Mouse (Mus musculus): ENCODE results near the gene Tmem14c. TPM values are rescaled to one million over a fixed set of nuclear protein-coding genes. Genes with fewer than 3 reads are reported as not detected.

Tmem14c gene
- polyA plus RNA-seq, 1 experiment from 2014 or later = 200 TPM

GRCm38 (mm10) chr13:41018756-41019591 lies 2.9 kb downstream of the Tmem14c start:
- Histone ChIP-seq H3K4me1 (ENCODE audit: control insufficient read depth, insufficient read depth, low read length) (peaks cover 10% of the 10 kb centered on the region), H3K9ac (ENCODE audit: low read length) (no peak overlapping the region), H3K4me3 (ENCODE audit: low read depth, low read length) (no peak overlapping the region), H3K4me2 (no peak overlapping the region), H3K9me3 (ENCODE audit: control insufficient read depth, low read length) (no peaks in the 10 kb centered on the region), H3K36me3 (ENCODE audit: control insufficient read depth, insufficient read depth, low read length) (peaks cover 11% of the 10 kb centered on the region; the same call in 1 of the 2 replicates), H3K27me3 (ENCODE audit: control insufficient read depth, insufficient read depth, low read length) (no peaks in the 10 kb centered on the region), H3K27ac (ENCODE audit: low read depth, low read length) (no peak overlapping the region)
- WGBS = 95% methylated on average over 13 of the region's 13 CpGs
- ATAC-seq (ENCODE audit: low FRiP score) (no peak), DNase-seq (ENCODE audit: low spot score, missing footprints) (no peak)

GRCm38 (mm10) chr13:41020494-41020893 lies 4.4 kb downstream of the Tmem14c start:
- H3K9ac ChIP-seq (ENCODE audit: low read length) = no peak overlapping the region
- peaks cover 9% of the 10 kb centered on the region for H3K4me1 ChIP-seq (ENCODE audit: control insufficient read depth, insufficient read depth, low read length)
- DNase-seq (ENCODE audit: low spot score, missing footprints) (no peak), ATAC-seq (ENCODE audit: low FRiP score) (no peak)
- no peak overlapping the region for H3K27ac ChIP-seq (ENCODE audit: low read depth, low read length)
- H3K9me3 ChIP-seq (ENCODE audit: control insufficient read depth, low read length) = no peaks in the 10 kb centered on the region
- no peak overlapping the region for H3K4me3 ChIP-seq (ENCODE audit: low read depth, low read length)
- 63% methylated on average over 7 of the region's 7 CpGs for WGBS
- H3K27me3 ChIP-seq (ENCODE audit: control insufficient read depth, insufficient read depth, low read length) = no peaks in the 10 kb centered on the region
- no peak overlapping the region for H3K4me2 ChIP-seq
- H3K36me3 ChIP-seq (ENCODE audit: control insufficient read depth, insufficient read depth, low read length) = peaks cover 9% of the 10 kb centered on the region; the same call in 1 of the 2 replicates

- H3K36me3 ChIP-seq (ENCODE audit: control insufficient read depth, insufficient read depth, low read length) = peaks cover 9% of the 10 kb centered on the region; the same call in 1 of the 2 replicates
- H3K9ac ChIP-seq (ENCODE audit: low read length) = no peak overlapping the region
- H3K4me3 ChIP-seq (ENCODE audit: low read depth, low read length) = no peak overlapping the region
- no peaks in the 10 kb centered on the region for H3K27me3 ChIP-seq (ENCODE audit: control insufficient read depth, insufficient read depth, low read length)
- no peaks in the 10 kb centered on the region for H3K9me3 ChIP-seq (ENCODE audit: control insufficient read depth, low read length)
- ATAC-seq (ENCODE audit: low FRiP score) (no peak), DNase-seq (ENCODE audit: low spot score, missing footprints) (no peak)
- no peak overlapping the region for H3K27ac ChIP-seq (ENCODE audit: low read depth, low read length)
- 92% methylated on average over 6 of the region's 6 CpGs for WGBS
- no peak overlapping the region for H3K4me2 ChIP-seq
- H3K4me1 ChIP-seq (ENCODE audit: control insufficient read depth, insufficient read depth, low read length) = peaks cover 7% of the 10 kb centered on the region
These were observed 5.5 kb downstream of the Tmem14c start for GRCm38 (mm10) chr13:41021607-41022006.

GRCm38 (mm10) chr13:41022099-41022498 lies 6.0 kb downstream of the Tmem14c start:
- H3K9me3 ChIP-seq (ENCODE audit: control insufficient read depth, low read length) = no peaks in the 10 kb centered on the region
- H3K4me2 ChIP-seq = no peak overlapping the region
- peaks cover 2% of the 10 kb centered on the region for H3K4me1 ChIP-seq (ENCODE audit: control insufficient read depth, insufficient read depth, low read length)
- H3K9ac ChIP-seq (ENCODE audit: low read length) = no peak overlapping the region
- no peak overlapping the region for H3K4me3 ChIP-seq (ENCODE audit: low read depth, low read length)
- no peak overlapping the region for H3K27ac ChIP-seq (ENCODE audit: low read depth, low read length)
- no peaks in the 10 kb centered on the region for H3K27me3 ChIP-seq (ENCODE audit: control insufficient read depth, insufficient read depth, low read length)
- 90% methylated on average over 13 of the region's 13 CpGs for WGBS
- no peak for ATAC-seq (ENCODE audit: low FRiP score)
- no peak for DNase-seq (ENCODE audit: low spot score, missing footprints)
- peaks cover 9% of the 10 kb centered on the region; the same call in 1 of the 2 replicates for H3K36me3 ChIP-seq (ENCODE audit: control insufficient read depth, insufficient read depth, low read length)

- no peaks in the 10 kb centered on the region for H3K9me3 ChIP-seq (ENCODE audit: control insufficient read depth, low read length)
- no peak overlapping the region for H3K27ac ChIP-seq (ENCODE audit: low read depth, low read length)
- H3K4me1 ChIP-seq (ENCODE audit: control insufficient read depth, insufficient read depth, low read length) = no peaks in the 10 kb centered on the region
- H3K27me3 ChIP-seq (ENCODE audit: control insufficient read depth, insufficient read depth, low read length) = no peaks in the 10 kb centered on the region
- DNase-seq (ENCODE audit: low spot score, missing footprints) (no peak), ATAC-seq (ENCODE audit: low FRiP score) (no peak)
- no peak overlapping the region for H3K4me2 ChIP-seq
- no peak overlapping the region for H3K9ac ChIP-seq (ENCODE audit: low read length)
- WGBS = 86% methylated on average over 5 of the region's 5 CpGs
- no peaks in the 10 kb centered on the region for H3K36me3 ChIP-seq (ENCODE audit: control insufficient read depth, insufficient read depth, low read length)
- no peak overlapping the region for H3K4me3 ChIP-seq (ENCODE audit: low read depth, low read length)
These were observed 14.0 kb downstream of the Tmem14c start for GRCm38 (mm10) chr13:41030098-41030497.

GRCm38 (mm10) chr13:41042511-41042910 lies 26.4 kb downstream of the Tmem14c start:
- Histone ChIP-seq H3K9me3 (ENCODE audit: control insufficient read depth, low read length) (no peaks in the 10 kb centered on the region), H3K36me3 (ENCODE audit: control insufficient read depth, insufficient read depth, low read length) (no peaks in the 10 kb centered on the region), H3K4me1 (ENCODE audit: control insufficient read depth, insufficient read depth, low read length) (no peaks in the 10 kb centered on the region), H3K4me3 (ENCODE audit: low read depth, low read length) (no peak overlapping the region), H3K4me2 (no peak overlapping the region), H3K27me3 (ENCODE audit: control insufficient read depth, insufficient read depth, low read length) (no peaks in the 10 kb centered on the region), H3K9ac (ENCODE audit: low read length) (no peak overlapping the region), H3K27ac (ENCODE audit: low read depth, low read length) (no peak overlapping the region)
- DNase-seq (ENCODE audit: low spot score, missing footprints) (no peak), ATAC-seq (ENCODE audit: low FRiP score) (no peak)
- 94% methylated on average over 4 of the region's 4 CpGs for WGBS

GRCm38 (mm10) chr13:41045901-41046300 lies 29.8 kb downstream of the Tmem14c start:
- ATAC-seq (ENCODE audit: low FRiP score) (no peak), DNase-seq (ENCODE audit: low spot score, missing footprints) (no peak)
- Histone ChIP-seq H3K36me3 (ENCODE audit: control insufficient read depth, insufficient read depth, low read length) (no peaks in the 10 kb centered on the region), H3K9me3 (ENCODE audit: control insufficient read depth, low read length) (no peaks in the 10 kb centered on the region), H3K4me1 (ENCODE audit: control insufficient read depth, insufficient read depth, low read length) (no peaks in the 10 kb centered on the region), H3K27me3 (ENCODE audit: control insufficient read depth, insufficient read depth, low read length) (no peaks in the 10 kb centered on the region), H3K9ac (ENCODE audit: low read length) (no peak overlapping the region), H3K27ac (ENCODE audit: low read depth, low read length) (no peak overlapping the region), H3K4me3 (ENCODE audit: low read depth, low read length) (no peak overlapping the region), H3K4me2 (no peak overlapping the region)
- 88% methylated on average over 8 of the region's 8 CpGs for WGBS

GRCm38 (mm10) chr13:41047280-41047679 lies 31.2 kb downstream of the Tmem14c start:
- ATAC-seq (ENCODE audit: low FRiP score) = no peak
- no peaks in the 10 kb centered on the region for H3K27me3 ChIP-seq (ENCODE audit: control insufficient read depth, insufficient read depth, low read length)
- WGBS = 88% methylated on average over 6 of the region's 6 CpGs

GRCm38 (mm10) chr13:41051965-41052364 lies 35.9 kb downstream of the Tmem14c start:
- ATAC-seq (ENCODE audit: low FRiP score) (0 out of 2 replicates have a peak, but pooled peaks have one; percentile 27), DNase-seq (ENCODE audit: low spot score, missing footprints) (peak; percentile 83)
- 23% methylated on average over 5 of the region's 5 CpGs for WGBS
- no peaks in the 10 kb centered on the region for H3K36me3 ChIP-seq (ENCODE audit: control insufficient read depth, insufficient read depth, low read length)
- no peak overlapping the region for H3K9ac ChIP-seq (ENCODE audit: low read length)
- no peak overlapping the region for H3K27ac ChIP-seq (ENCODE audit: low read depth, low read length)
- H3K4me1 ChIP-seq (ENCODE audit: control insufficient read depth, insufficient read depth, low read length) = peaks cover 5% of the 10 kb centered on the region
- H3K4me2 ChIP-seq = no peak overlapping the region
- no peaks in the 10 kb centered on the region for H3K9me3 ChIP-seq (ENCODE audit: control insufficient read depth, low read length)
- H3K4me3 ChIP-seq (ENCODE audit: low read depth, low read length) = no peak overlapping the region
- no peaks in the 10 kb centered on the region for H3K27me3 ChIP-seq (ENCODE audit: control insufficient read depth, insufficient read depth, low read length)

More at GRCm38 (mm10) chr13:41047280-41047679, 31.2 kb downstream of the Tmem14c start:
- Histone ChIP-seq H3K9ac (ENCODE audit: low read length) (no peak overlapping the region), H3K36me3 (ENCODE audit: control insufficient read depth, insufficient read depth, low read length) (no peaks in the 10 kb centered on the region), H3K27ac (ENCODE audit: low read depth, low read length) (no peak overlapping the region), H3K4me2 (no peak overlapping the region), H3K4me1 (ENCODE audit: control insufficient read depth, insufficient read depth, low read length) (peaks cover 2% of the 10 kb centered on the region), H3K9me3 (ENCODE audit: control insufficient read depth, low read length) (no peaks in the 10 kb centered on the region), H3K4me3 (ENCODE audit: low read depth, low read length) (no peak overlapping the region)
- DNase-seq (ENCODE audit: low spot score, missing footprints) = no peak
